Mouse (Mus musculus) adrenal gland, postnatal 14 days (tissue): ENCODE data around the gene Gorab. TPM values are rescaled to one million over a fixed set of nuclear protein-coding genes. Genes with fewer than 3 reads are reported as not detected.

Source experiments
- DNase-seq: peaks from one replicate; pipeline ENCODE4 v3.0.0; 2021; ENCODE audit warnings: mixed read lengths
- total RNA-seq: library from RNA; stranded (reverse); gene quantifications from 2 replicates; pipeline ENCODE4 v1.2.3, GENCODE M21; 2021

The Gorab gene
- total RNA-seq, 1 experiment from 2014 or later, result 10.6 TPM

DNA sequence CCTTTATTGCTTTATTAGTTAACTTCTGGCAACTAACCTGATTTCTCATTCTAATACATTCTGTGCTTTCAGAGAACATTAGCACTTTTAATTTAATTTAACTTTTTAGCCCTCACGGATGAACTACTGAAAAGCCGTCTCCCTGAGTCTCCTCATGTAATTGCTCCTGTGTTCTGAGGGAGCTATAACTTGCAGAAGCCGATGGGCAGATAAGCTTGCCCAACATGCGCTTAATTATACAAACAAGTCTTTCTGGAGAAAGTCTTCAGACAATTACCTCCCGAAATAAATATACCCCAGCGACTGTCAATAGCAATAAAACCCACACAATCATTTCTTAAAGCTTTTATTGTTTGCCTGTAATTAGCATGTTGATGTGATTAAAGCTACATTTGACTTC, 45.7 kb downstream of the Gorab start:
- no peak for DNase-seq

DNA sequence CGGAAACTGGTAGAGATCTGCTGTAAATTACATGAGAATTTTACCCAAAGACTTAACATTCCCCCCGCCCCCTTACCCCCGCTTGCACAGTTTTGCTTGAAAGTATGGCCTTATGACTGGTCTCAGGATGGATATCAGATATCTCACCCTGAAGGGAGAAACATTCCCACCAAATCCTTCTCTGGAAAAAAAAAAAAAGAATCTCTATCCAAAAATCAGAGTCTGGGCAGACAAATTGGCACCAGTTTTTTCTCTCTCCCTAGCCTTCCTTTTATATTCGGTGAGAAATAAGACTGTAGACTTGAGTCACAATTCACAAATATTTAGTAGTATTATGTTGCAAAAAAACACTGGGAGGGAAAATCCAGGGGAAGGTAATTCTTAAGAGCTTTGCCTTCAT, 47.3 kb downstream of the Gorab start:
- no peak for DNase-seq

DNA sequence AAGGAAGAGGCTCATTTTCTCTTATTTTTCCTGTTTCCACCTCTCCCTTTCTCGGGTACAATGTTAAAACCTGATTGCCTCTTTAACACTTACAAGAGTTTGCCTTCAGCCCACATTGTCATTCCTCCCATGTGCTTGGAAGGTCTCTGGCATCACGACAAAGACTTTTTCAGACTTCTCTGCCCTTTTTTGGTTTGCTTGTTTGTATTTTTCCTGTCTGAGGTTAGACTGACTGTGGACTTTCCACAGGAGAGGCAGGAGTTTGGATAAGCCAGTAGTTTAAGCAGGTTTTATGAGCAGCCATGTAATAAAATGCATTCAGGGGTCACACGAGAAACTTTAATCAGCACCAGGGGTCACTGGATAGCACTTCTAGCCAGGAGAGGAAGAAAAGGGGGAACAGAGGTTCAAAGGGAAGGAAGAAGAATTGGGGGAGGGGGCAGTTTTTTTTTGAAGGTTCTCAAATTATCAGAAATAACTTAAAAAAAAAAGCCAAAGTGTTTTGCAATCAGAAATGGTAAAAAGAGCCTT, 47.8 kb downstream of the Gorab start:
- DNase-seq, result no peak

DNA sequence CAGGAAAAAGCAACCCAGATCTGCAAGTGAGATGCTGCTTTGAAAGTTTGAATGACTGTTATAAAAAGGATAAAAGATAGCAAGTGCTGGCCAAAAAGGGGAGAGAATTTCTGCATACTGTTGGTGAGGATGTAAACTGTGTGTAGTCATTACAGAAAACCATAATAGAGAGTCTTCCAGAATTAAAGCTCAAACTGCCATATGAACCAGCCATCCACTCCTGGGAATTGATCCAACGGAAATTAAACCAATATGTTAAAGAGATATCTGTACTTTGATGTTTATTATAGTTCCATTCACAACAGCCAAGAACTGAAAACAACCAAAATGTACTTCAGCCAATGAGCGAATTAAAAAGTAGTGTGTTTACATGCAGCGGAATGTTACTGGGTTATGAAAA, 52.5 kb downstream of the Gorab start:
- DNase-seq, result no peak

DNA sequence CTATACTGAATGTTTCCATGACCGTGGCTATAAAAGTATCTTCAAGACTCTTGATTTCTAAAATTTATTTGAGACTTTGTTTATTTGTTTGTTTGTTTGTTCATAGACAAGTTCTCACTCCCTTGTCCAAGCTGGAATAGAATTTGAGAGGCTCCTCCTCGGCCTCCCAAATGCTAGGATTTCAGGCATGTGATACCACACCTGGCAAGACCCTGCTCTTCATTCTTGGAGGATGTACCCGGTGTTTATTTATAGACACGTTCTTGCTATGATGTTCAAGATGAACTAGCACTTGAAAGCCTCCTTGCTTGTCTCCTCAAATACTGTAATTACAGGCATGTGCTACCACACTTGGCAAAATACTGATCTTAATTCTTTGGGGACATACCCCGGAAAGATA, 57.9 kb downstream of the Gorab start:
- DNase-seq, result no peak

DNA sequence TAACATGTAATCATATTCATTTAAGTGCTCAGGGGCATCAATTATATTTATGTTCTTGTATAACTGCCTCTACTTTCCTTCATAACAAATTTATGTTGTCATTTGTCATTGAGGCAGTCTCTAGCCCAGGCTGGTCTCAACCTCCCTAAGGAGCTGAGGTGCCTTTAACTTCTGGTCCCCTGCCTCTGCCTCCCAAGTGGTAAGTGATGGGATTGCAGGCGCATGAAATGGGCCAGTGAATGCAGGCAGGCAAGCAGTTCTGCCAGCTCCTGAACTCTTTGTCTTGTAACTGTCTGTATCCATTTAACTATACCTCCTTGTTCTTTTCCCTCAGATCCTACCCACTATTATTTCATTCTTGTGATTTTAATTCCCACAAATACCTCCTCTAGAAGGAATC, 58.5 kb downstream of the Gorab start:
- peak; percentile 14 for DNase-seq

DNA sequence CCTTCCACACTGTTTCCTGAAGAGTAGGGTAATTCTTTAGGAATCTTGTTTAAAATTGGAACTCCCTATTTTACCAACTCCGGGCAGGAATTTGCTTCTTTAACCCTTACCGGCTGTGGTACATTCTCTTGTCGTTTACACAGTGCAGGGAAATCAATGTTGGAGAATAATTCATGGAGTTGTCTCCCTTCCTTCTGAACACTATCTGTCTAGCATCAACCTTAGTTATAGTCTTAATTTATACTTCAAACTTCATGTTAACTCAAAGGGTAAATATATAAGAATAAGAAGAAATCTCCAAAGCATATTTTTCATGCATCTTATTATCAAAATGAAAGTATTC, 64.3 kb downstream of the Gorab start:
- no peak for DNase-seq

DNA sequence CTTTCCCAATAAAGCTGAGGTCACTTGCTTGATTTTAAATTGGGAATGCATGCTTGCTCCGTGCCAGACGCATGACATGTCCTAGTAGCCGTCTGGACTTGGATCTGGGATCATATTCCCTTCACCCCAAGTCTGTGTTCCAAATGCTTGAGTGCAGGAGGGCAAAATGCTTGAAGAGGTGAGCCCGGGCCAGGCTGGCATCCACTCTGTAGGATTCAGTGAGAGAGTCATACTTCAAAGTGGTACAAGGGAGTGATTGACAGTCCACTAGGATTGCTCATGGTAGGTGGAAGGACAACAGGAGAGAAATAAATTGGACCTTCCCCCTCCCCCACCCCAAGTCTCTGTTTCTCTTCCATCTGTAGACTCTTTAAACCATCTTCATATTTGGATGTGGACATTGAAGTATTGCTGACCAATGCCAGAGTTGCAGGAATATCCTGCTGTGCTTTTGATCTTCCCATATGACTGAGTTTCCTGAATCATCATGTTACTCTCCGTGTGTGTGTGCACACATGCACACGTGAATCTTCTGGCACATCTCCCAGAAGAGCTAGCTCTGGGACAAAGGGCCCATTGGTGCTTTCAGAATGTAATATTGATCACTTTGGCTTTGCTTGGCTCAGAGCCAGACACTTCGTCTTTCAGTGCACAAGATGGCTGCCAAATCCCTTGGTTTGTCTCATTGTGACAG, 64.8 kb downstream of the Gorab start:
- no peak for DNase-seq

DNA sequence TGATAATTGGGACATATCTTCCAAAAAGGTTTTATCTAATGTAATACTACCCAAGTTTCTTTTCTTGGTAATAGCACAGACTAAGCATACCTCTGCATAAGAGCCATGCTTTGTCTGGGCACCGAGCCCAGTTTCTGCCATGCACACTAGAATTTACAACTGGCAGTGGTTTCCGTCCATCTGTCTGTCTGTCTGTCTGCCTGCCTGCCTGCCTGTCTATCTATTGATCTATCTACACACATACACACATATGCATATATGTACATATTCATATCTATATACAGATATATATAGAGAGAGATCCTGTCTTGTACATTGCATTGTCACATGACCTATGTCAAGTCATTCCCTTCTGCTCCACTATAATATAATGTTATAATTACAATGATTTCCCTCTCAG, 65.6 kb downstream of the Gorab start:
- DNase-seq, result peak; percentile 33

Other genes with a start within 250 kb of the Gorab start
- gene Prrx1, start 90.0 kb downstream of the Gorab start, total RNA-seq, result 9.8 and 11.2 TPM in 2 replicates